Comparison of ENCODE assay signal across 8 mouse cellular contexts in genomic region chr2:119547522-119548370, GRCm38 (mm10). TPM values are rescaled to one million over a fixed set of nuclear protein-coding genes. Genes with fewer than 3 reads are reported as not detected.
A peak's percentile ranks its signal among the peaks of the same experiment; 100 is the strongest.
DNase-seq lines count a peak whose midpoint lies in the region; ATAC-seq lines count a peak whose summit lies in the region.

TSS of gene Exd1 (minus strand) at chr2:119547627.
TSS of gene Chp1 (plus strand) at chr2:119547697.

- peak; percentile 90 for DNase-seq in MEL-GATA-1-ER (ENCODE audit: extremely low read depth, low read depth)
- peak; percentile 98 for DNase-seq in cerebellum, adult 8-10 months
- peak; percentile 98 for DNase-seq in forelimb bud, embryonic 11.5 days (ENCODE audit: low read depth, low spot score)
- DNase-seq in layer of hippocampus, adult 9-10 months (ENCODE audit: low spot score) = peak; percentile 84
- peak; percentile 97 for DNase-seq in ovary, postnatal 10 days (ENCODE audit: low spot score)
- DNase-seq in thymus, postnatal 10 days (ENCODE audit: low spot score in 2 of 2) = peak; percentile 87 to 91

- peak within 1 kb of the TSS; percentile 90 for H3K27ac ChIP-seq in lung, embryonic 16.5 days (ENCODE audit: low read length)

- H3K4me2 ChIP-seq in lung, embryonic 16.5 days (ENCODE audit: low read depth, low read length) = peak within 1 kb of the TSS; percentile 92

- H3K27me3 ChIP-seq in lung, embryonic 16.5 days (ENCODE audit: control insufficient read depth, insufficient read depth, low read depth, low read length) = no peaks in the 10 kb centered on the region

- under 1% methylated on average over 57 of the region's 57 CpGs for WGBS in lung, embryonic 16.5 days

- H3K9me3 ChIP-seq in lung, embryonic 16.5 days (ENCODE audit: control insufficient read depth, low read length) = no peaks in the 10 kb centered on the region

- H3K4me1 ChIP-seq in lung, embryonic 16.5 days (replicated peaks; ENCODE audit: control insufficient read depth, insufficient read depth, low read length) = peaks cover 18% of the 10 kb centered on the region; the same call in 1 of the 2 replicates

- ATAC-seq in hematopoietic stem cell, adult 5-6 weeks (replicated peaks in 1 of 2; ENCODE audit: insufficient read depth in 1 of 2, low FRiP score in 2 of 2, low TSS enrichment in 1 of 2, low read depth in 1 of 2, poor library complexity in 2 of 2, severe bottlenecking in 2 of 2) = peak; percentile 96
- peak; percentile 99 for ATAC-seq in lung, embryonic 16.5 days (ENCODE audit: low read depth)

- peak within 1 kb of the TSS; percentile 78 for H3K4me3 ChIP-seq in lung, embryonic 16.5 days (ENCODE audit: low read length)

- H3K36me3 ChIP-seq in lung, embryonic 16.5 days (ENCODE audit: control insufficient read depth, insufficient read depth, low read length) = no peaks in the 10 kb centered on the region

- H3K9ac ChIP-seq in lung, embryonic 16.5 days (ENCODE audit: low read length) = peak within 1 kb of the TSS; percentile 84

RNA-seq across cellular contexts. Expression of gene Exd1, which starts in this region (rescaled TPM):
- total RNA-seq in hematopoietic stem cell, adult 5-6 weeks (2017) = 0.13 TPM in 1 of 2 replicates, not detected in the other
- 0.20 and 0.64 TPM in 2 replicates for polyA plus RNA-seq in lung, embryonic 16.5 days (2015; fragmentation: Nextera tagmentation; extraction: Ambion mirVana)

RNA-seq across cellular contexts. Expression of gene Chp1, which starts in this region (rescaled TPM):
- 51.5 and 65.8 TPM in 2 replicates for total RNA-seq in hematopoietic stem cell, adult 5-6 weeks (2017)
- 61.0 and 66.9 TPM in 2 replicates for polyA plus RNA-seq in lung, embryonic 16.5 days (2015; fragmentation: Nextera tagmentation; extraction: Ambion mirVana)

Comparison
In these comparisons a context has a peak if more than half of its experiments do, and no peak if none do; other contexts are left out.
1. Peak in every context shown above with its lines: DNase-seq, ATAC-seq, H3K4me3 ChIP-seq and H3K27ac ChIP-seq.